Mouse (Mus musculus): ENCODE data around the gene 4933434E20Rik. TPM values are rescaled to one million over a fixed set of nuclear protein-coding genes. Genes with fewer than 3 reads are reported as not detected.

4933434E20Rik gene
- polyA plus RNA-seq, 1 experiment from 2014 or later, result 162 TPM

- Histone ChIP-seq H3K36me3 (ENCODE audit: control insufficient read depth, insufficient read depth, low read length) (peaks cover 97% of the 10 kb centered on the region), H3K4me2 (ENCODE audit: low read length) (no peak overlapping the region), H3K4me1 (ENCODE audit: control insufficient read depth in 2 of 2, insufficient read depth in 2 of 2, low read length in 2 of 2) (peaks cover 0 to 5% of the 10 kb centered on the region in 2 experiments; a peak in 1 of 4 replicates), H3K27me3 (ENCODE audit: control insufficient read depth, insufficient read depth, low read length) (no peaks in the 10 kb centered on the region), H3K4me3 (ENCODE audit: control insufficient read depth in 1 of 2, insufficient read depth in 1 of 2, low read depth in 1 of 2, low read length in 2 of 2) (no peak overlapping the region), H3K9ac (ENCODE audit: low read length) (no peak overlapping the region), H3K27ac (replicated peaks in 1 of 2; ENCODE audit: control insufficient read depth in 1 of 2, insufficient read depth in 1 of 2, low read depth in 2 of 2, low read length in 2 of 2) (no peak overlapping the region), H3K9me3 (ENCODE audit: control insufficient read depth, low read length) (no peaks in the 10 kb centered on the region)
- no peak for ATAC-seq (ENCODE audit: insufficient number of reproducible peaks, insufficient read depth, low FRiP score, low read depth)
- 64% methylated on average over 6 of the region's 6 CpGs for WGBS
These were observed 39.5 kb downstream of the 4933434E20Rik start for GRCm38 (mm10) chr3:90090892-90091291.

GRCm38 (mm10) chr3:90094453-90094852 lies 43.0 kb downstream of the 4933434E20Rik start:
- Histone ChIP-seq H3K4me1 (ENCODE audit: control insufficient read depth in 2 of 2, insufficient read depth in 2 of 2, low read length in 2 of 2) (peaks cover 0 to 5% of the 10 kb centered on the region in 2 experiments; a peak in 1 of 4 replicates), H3K9ac (ENCODE audit: low read length) (no peak overlapping the region), H3K27me3 (ENCODE audit: control insufficient read depth, insufficient read depth, low read length) (no peaks in the 10 kb centered on the region), H3K36me3 (ENCODE audit: control insufficient read depth, insufficient read depth, low read length) (peaks cover 90% of the 10 kb centered on the region), H3K4me2 (ENCODE audit: low read length) (no peak overlapping the region), H3K9me3 (ENCODE audit: control insufficient read depth, low read length) (no peaks in the 10 kb centered on the region), H3K27ac (replicated peaks in 1 of 2; ENCODE audit: control insufficient read depth in 1 of 2, insufficient read depth in 1 of 2, low read depth in 2 of 2, low read length in 2 of 2) (no peak overlapping the region), H3K4me3 (ENCODE audit: control insufficient read depth in 1 of 2, insufficient read depth in 1 of 2, low read depth in 1 of 2, low read length in 2 of 2) (no peak overlapping the region)
- 69% methylated on average over 3 of the region's 3 CpGs for WGBS
- no peak for ATAC-seq (ENCODE audit: insufficient number of reproducible peaks, insufficient read depth, low FRiP score, low read depth)

GRCm38 (mm10) chr3:90097928-90098327 lies 46.5 kb downstream of the 4933434E20Rik start:
- no peak overlapping the region for H3K4me3 ChIP-seq (ENCODE audit: control insufficient read depth in 1 of 2, insufficient read depth in 1 of 2, low read depth in 1 of 2, low read length in 2 of 2)
- no peak for ATAC-seq (ENCODE audit: insufficient number of reproducible peaks, insufficient read depth, low FRiP score, low read depth)
- H3K9ac ChIP-seq (ENCODE audit: low read length), result no peak overlapping the region
- no peak overlapping the region for H3K4me2 ChIP-seq (ENCODE audit: low read length)
- no peak overlapping the region for H3K27ac ChIP-seq (replicated peaks in 1 of 2; ENCODE audit: control insufficient read depth in 1 of 2, insufficient read depth in 1 of 2, low read depth in 2 of 2, low read length in 2 of 2)
- H3K27me3 ChIP-seq (ENCODE audit: control insufficient read depth, insufficient read depth, low read length), result no peaks in the 10 kb centered on the region
- H3K4me1 ChIP-seq (ENCODE audit: control insufficient read depth in 2 of 2, insufficient read depth in 2 of 2, low read length in 2 of 2), result peaks cover 0 to 5% of the 10 kb centered on the region in 2 experiments; a peak in 1 of 4 replicates
- 84% methylated on average over 5 of the region's 5 CpGs for WGBS
- H3K36me3 ChIP-seq (ENCODE audit: control insufficient read depth, insufficient read depth, low read length), result peaks cover 71% of the 10 kb centered on the region
- H3K9me3 ChIP-seq (ENCODE audit: control insufficient read depth, low read length), result no peaks in the 10 kb centered on the region

GRCm38 (mm10) chr3:90101010-90101409 lies 49.6 kb downstream of the 4933434E20Rik start:
- no peak overlapping the region for H3K4me3 ChIP-seq (ENCODE audit: control insufficient read depth in 1 of 2, insufficient read depth in 1 of 2, low read depth in 1 of 2, low read length in 2 of 2)
- no peaks in the 10 kb centered on the region for H3K4me1 ChIP-seq (ENCODE audit: control insufficient read depth in 2 of 2, insufficient read depth in 2 of 2, low read length in 2 of 2)
- H3K27me3 ChIP-seq (ENCODE audit: control insufficient read depth, insufficient read depth, low read length), result no peaks in the 10 kb centered on the region
- H3K4me2 ChIP-seq (ENCODE audit: low read length), result no peak overlapping the region
- no peak overlapping the region for H3K27ac ChIP-seq (replicated peaks in 1 of 2; ENCODE audit: control insufficient read depth in 1 of 2, insufficient read depth in 1 of 2, low read depth in 2 of 2, low read length in 2 of 2)
- WGBS, result 92% methylated on average over 3 of the region's 3 CpGs
- H3K9ac ChIP-seq (ENCODE audit: low read length), result no peak overlapping the region
- no peaks in the 10 kb centered on the region for H3K9me3 ChIP-seq (ENCODE audit: control insufficient read depth, low read length)
- ATAC-seq (ENCODE audit: insufficient number of reproducible peaks, insufficient read depth, low FRiP score, low read depth), result no peak
- H3K36me3 ChIP-seq (ENCODE audit: control insufficient read depth, insufficient read depth, low read length), result peaks cover 42% of the 10 kb centered on the region

- Histone ChIP-seq H3K4me3 (ENCODE audit: control insufficient read depth in 1 of 2, insufficient read depth in 1 of 2, low read depth in 1 of 2, low read length in 2 of 2) (no peak overlapping the region), H3K9me3 (ENCODE audit: control insufficient read depth, low read length) (no peaks in the 10 kb centered on the region), H3K36me3 (ENCODE audit: control insufficient read depth, insufficient read depth, low read length) (peaks cover 36% of the 10 kb centered on the region), H3K4me1 (ENCODE audit: control insufficient read depth in 2 of 2, insufficient read depth in 2 of 2, low read length in 2 of 2) (no peaks in the 10 kb centered on the region), H3K4me2 (ENCODE audit: low read length) (no peak overlapping the region), H3K27me3 (ENCODE audit: control insufficient read depth, insufficient read depth, low read length) (no peaks in the 10 kb centered on the region), H3K9ac (ENCODE audit: low read length) (no peak overlapping the region), H3K27ac (replicated peaks in 1 of 2; ENCODE audit: control insufficient read depth in 1 of 2, insufficient read depth in 1 of 2, low read depth in 2 of 2, low read length in 2 of 2) (no peak overlapping the region)
- no peak for ATAC-seq (ENCODE audit: insufficient number of reproducible peaks, insufficient read depth, low FRiP score, low read depth)
- 95% methylated on average over 2 of the region's 2 CpGs for WGBS
These were observed 50.2 kb downstream of the 4933434E20Rik start for GRCm38 (mm10) chr3:90101673-90102072.

GRCm38 (mm10) chr3:90102239-90102638 lies 50.8 kb downstream of the 4933434E20Rik start:
- WGBS, result 78% methylated on average over 2 of the region's 2 CpGs
- peaks cover 36% of the 10 kb centered on the region for H3K36me3 ChIP-seq (ENCODE audit: control insufficient read depth, insufficient read depth, low read length)

GRCm38 (mm10) chr3:90103176-90103575 lies 51.7 kb downstream of the 4933434E20Rik start:
- ATAC-seq (ENCODE audit: insufficient number of reproducible peaks, insufficient read depth, low FRiP score, low read depth), result no peak
- 69% methylated on average over 2 of the region's 2 CpGs for WGBS
- Histone ChIP-seq H3K27ac (replicated peaks in 1 of 2; ENCODE audit: control insufficient read depth in 1 of 2, insufficient read depth in 1 of 2, low read depth in 2 of 2, low read length in 2 of 2) (no peak overlapping the region), H3K4me2 (ENCODE audit: low read length) (no peak overlapping the region), H3K9me3 (ENCODE audit: control insufficient read depth, low read length) (no peaks in the 10 kb centered on the region), H3K9ac (ENCODE audit: low read length) (no peak overlapping the region), H3K4me1 (ENCODE audit: control insufficient read depth in 2 of 2, insufficient read depth in 2 of 2, low read length in 2 of 2) (no peaks in the 10 kb centered on the region), H3K36me3 (ENCODE audit: control insufficient read depth, insufficient read depth, low read length) (peaks cover 28% of the 10 kb centered on the region), H3K27me3 (ENCODE audit: control insufficient read depth, insufficient read depth, low read length) (no peaks in the 10 kb centered on the region), H3K4me3 (ENCODE audit: control insufficient read depth in 1 of 2, insufficient read depth in 1 of 2, low read depth in 1 of 2, low read length in 2 of 2) (no peak overlapping the region)

More at GRCm38 (mm10) chr3:90102239-90102638, 50.8 kb downstream of the 4933434E20Rik start:
- H3K9ac ChIP-seq (ENCODE audit: low read length), result no peak overlapping the region
- H3K27me3 ChIP-seq (ENCODE audit: control insufficient read depth, insufficient read depth, low read length), result no peaks in the 10 kb centered on the region
- no peak overlapping the region for H3K4me3 ChIP-seq (ENCODE audit: control insufficient read depth in 1 of 2, insufficient read depth in 1 of 2, low read depth in 1 of 2, low read length in 2 of 2)
- H3K9me3 ChIP-seq (ENCODE audit: control insufficient read depth, low read length), result no peaks in the 10 kb centered on the region
- no peaks in the 10 kb centered on the region for H3K4me1 ChIP-seq (ENCODE audit: control insufficient read depth in 2 of 2, insufficient read depth in 2 of 2, low read length in 2 of 2)
- no peak overlapping the region for H3K27ac ChIP-seq (replicated peaks in 1 of 2; ENCODE audit: control insufficient read depth in 1 of 2, insufficient read depth in 1 of 2, low read depth in 2 of 2, low read length in 2 of 2)
- no peak for ATAC-seq (ENCODE audit: insufficient number of reproducible peaks, insufficient read depth, low FRiP score, low read depth)
- H3K4me2 ChIP-seq (ENCODE audit: low read length), result no peak overlapping the region

- ATAC-seq (ENCODE audit: insufficient number of reproducible peaks, insufficient read depth, low FRiP score, low read depth), result no peak
- Histone ChIP-seq H3K36me3 (ENCODE audit: control insufficient read depth, insufficient read depth, low read length) (peaks cover 21% of the 10 kb centered on the region), H3K4me3 (ENCODE audit: control insufficient read depth in 1 of 2, insufficient read depth in 1 of 2, low read depth in 1 of 2, low read length in 2 of 2) (no peak within 1 kb of the TSS), H3K9me3 (ENCODE audit: control insufficient read depth, low read length) (no peaks in the 10 kb centered on the region), H3K27ac (replicated peaks in 1 of 2; ENCODE audit: control insufficient read depth in 1 of 2, insufficient read depth in 1 of 2, low read depth in 2 of 2, low read length in 2 of 2) (no peak within 1 kb of the TSS), H3K4me2 (ENCODE audit: low read length) (no peak within 1 kb of the TSS), H3K9ac (ENCODE audit: low read length) (no peak within 1 kb of the TSS), H3K4me1 (ENCODE audit: control insufficient read depth in 2 of 2, insufficient read depth in 2 of 2, low read length in 2 of 2) (no peaks in the 10 kb centered on the region), H3K27me3 (ENCODE audit: control insufficient read depth, insufficient read depth, low read length) (no peaks in the 10 kb centered on the region)
- WGBS, result 76% methylated on average over 13 of the region's 13 CpGs
These were observed 52.5 kb downstream of the 4933434E20Rik start, which contains the start of gene Nup210l for GRCm38 (mm10) chr3:90103938-90104337. Gene Nup210l (plus strand): TSS chr3:90104132.
